Mouse (Mus musculus) lung, postnatal 0 days (tissue): Measurements from ENCODE around the gene Asb5.

Experiments
- CTCF ChIP-seq: IDR thresholded peaks from 2 replicates; pipeline ENCODE4 v1.5.1; 2016; ENCODE audit warnings: antibody characterized with exemption, mild to moderate bottlenecking
- EP300 ChIP-seq: IDR thresholded peaks from 2 replicates; pipeline ENCODE4 v1.6.1; 2016; ENCODE audit warnings: antibody characterized with exemption, mild to moderate bottlenecking, control low read depth

DNA sequence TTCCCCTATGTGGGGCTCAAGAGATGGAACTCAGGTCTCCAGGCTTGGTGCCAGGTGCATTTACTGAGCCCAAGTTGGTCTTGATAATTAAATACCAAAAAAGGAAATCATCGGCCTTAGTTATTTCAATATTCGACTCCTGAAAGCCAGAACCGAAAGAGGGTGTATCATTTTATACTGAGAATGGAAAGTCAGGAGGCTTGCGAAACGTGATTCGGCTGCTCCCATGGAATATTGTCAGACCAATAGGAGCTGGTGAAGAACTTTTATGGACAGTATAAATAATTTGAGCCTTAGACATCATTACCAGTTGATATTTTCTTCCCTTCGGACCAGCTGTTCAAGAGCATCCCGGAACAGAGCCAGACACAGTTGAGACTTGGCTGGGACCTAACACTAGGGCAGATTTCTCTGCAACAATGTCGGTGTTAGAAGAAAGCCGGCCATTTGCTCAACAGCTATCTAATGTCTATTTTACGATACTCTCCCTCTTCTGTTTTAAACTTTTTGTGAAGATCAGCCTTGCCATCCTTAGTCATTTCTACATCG lies 20.7 kb downstream of the Asb5 start:
- no peak for TF ChIP-seq CTCF
- no peak for TF ChIP-seq EP300
